Mouse (Mus musculus): Measurements from ENCODE around the gene B3gat3. TPM values are rescaled to one million over a fixed set of nuclear protein-coding genes. Genes with fewer than 3 reads are reported as not detected.

B3gat3 gene
- polyA plus RNA-seq, 1 experiment from 2014 or later = 82.8 TPM

DNA sequence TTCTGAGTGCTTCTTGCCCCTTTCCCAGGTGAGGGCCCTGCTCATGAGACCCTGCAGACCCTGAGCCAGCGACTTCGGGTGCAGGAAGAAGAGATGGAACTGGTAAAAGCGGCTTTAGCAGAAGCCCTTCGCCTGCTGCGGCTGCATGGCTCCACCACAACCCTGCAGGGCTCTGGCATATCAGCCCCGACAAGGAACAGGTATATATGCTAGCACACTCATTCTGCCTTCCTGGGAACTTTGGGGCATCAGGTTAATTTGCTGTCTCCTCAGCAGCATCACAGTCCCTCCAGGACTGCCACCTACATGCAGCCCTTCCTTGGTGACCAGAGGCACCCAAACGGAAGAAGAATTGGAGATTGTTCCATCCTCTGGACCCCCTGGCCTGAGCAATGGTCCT is 10.6 kb downstream of the B3gat3 start:
- 89% methylated on average over 7 of the region's 7 CpGs for WGBS
- no peaks in the 10 kb centered on the region for H3K9me3 ChIP-seq (replicated peaks)
- H3K4me3 ChIP-seq = 0 out of 2 replicates have a peak overlapping the region, but pooled peaks have one; percentile 54
- peaks cover 26% of the 10 kb centered on the region for H3K36me3 ChIP-seq
- no peak for ATAC-seq (ENCODE audit: low FRiP score)
- no peak overlapping the region for H3K27ac ChIP-seq
- peaks cover 6% of the 10 kb centered on the region for H3K27me3 ChIP-seq
- H3K9ac ChIP-seq = 0 out of 2 replicates have a peak overlapping the region, but pooled peaks have one; percentile 9
- H3K4me2 ChIP-seq (replicated peaks) = peak overlapping the region; percentile 67
- H3K4me1 ChIP-seq = peaks cover 13% of the 10 kb centered on the region

- H3K9ac ChIP-seq = 0 out of 2 replicates have a peak overlapping the region, but pooled peaks have one; percentile 23
- H3K4me3 ChIP-seq = no peak overlapping the region
- H3K4me1 ChIP-seq = peaks cover 6% of the 10 kb centered on the region
- ATAC-seq (ENCODE audit: low FRiP score) = no peak
- H3K27ac ChIP-seq = no peak overlapping the region
- H3K9me3 ChIP-seq (replicated peaks) = no peaks in the 10 kb centered on the region
- no peak overlapping the region for H3K4me2 ChIP-seq (replicated peaks)
- no peaks in the 10 kb centered on the region for H3K27me3 ChIP-seq
- 78% methylated on average over 2 of the region's 2 CpGs for WGBS
- H3K36me3 ChIP-seq = peaks cover 17% of the 10 kb centered on the region
Observed at GRCm38 (mm10) chr19:8936736-8937135, 16.6 kb downstream of the B3gat3 start.

DNA sequence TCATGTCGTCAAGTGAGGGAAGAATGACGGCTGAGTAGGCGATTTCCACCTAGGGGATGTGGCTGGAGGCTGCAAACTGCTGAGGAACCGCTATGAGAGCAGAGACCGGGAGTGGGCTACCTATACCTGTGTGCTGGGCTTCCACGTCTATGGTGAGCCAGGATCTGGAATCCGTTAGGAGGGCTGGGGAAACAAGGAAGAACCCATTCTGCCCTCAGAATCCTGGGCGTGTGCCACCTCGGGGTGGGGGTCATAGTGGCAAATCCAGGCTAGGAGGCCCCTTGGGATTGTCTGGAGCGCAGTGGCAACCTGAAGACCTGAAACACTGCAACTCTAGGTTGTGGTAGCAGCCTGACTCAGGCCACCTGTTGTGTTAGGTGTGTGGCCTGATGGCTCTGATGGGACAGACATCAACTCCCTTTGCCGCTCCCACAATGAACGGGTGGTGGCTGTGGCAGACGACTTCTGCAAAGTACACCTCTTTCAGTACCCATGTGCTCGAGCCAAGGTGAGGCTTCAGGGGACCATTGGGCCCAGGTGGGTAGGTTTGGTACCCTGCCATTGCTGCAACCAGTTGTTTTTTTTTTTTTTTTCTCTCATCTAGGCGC is 20.5 kb downstream of the B3gat3 start:
- WGBS = 83% methylated on average over 15 of the region's 15 CpGs
- no peaks in the 10 kb centered on the region for H3K9me3 ChIP-seq (replicated peaks)
- peaks cover 24% of the 10 kb centered on the region for H3K4me1 ChIP-seq
- no peak for ATAC-seq (ENCODE audit: low FRiP score)
- no peak overlapping the region for H3K4me3 ChIP-seq
- H3K36me3 ChIP-seq = peaks cover 25% of the 10 kb centered on the region
- peak overlapping the region; percentile 68; the same call in 1 of the 2 replicates for H3K4me2 ChIP-seq (replicated peaks)
- no peaks in the 10 kb centered on the region for H3K27me3 ChIP-seq
- H3K9ac ChIP-seq = no peak overlapping the region
- H3K27ac ChIP-seq = no peak overlapping the region

- no peak; the same call in 1 of the 2 replicates for ATAC-seq (ENCODE audit: low FRiP score)
- WGBS = 40% methylated on average over 10 of the region's 10 CpGs
- no peaks in the 10 kb centered on the region for H3K27me3 ChIP-seq
- peak overlapping the region; percentile 83 for H3K4me3 ChIP-seq
- H3K27ac ChIP-seq = peak overlapping the region; percentile 97
- peaks cover 30% of the 10 kb centered on the region for H3K36me3 ChIP-seq
- no peaks in the 10 kb centered on the region for H3K9me3 ChIP-seq (replicated peaks)
- H3K9ac ChIP-seq = peak overlapping the region; percentile 95
- H3K4me2 ChIP-seq (replicated peaks) = peak overlapping the region; percentile 68
- H3K4me1 ChIP-seq = peaks cover 24% of the 10 kb centered on the region
Observed at GRCm38 (mm10) chr19:8941136-8941514, 21.0 kb downstream of the B3gat3 start.

- peak; percentile 95 for ATAC-seq (ENCODE audit: low FRiP score)
- no peaks in the 10 kb centered on the region for H3K27me3 ChIP-seq
- peak within 1 kb of the TSS; percentile 68 for H3K4me2 ChIP-seq (replicated peaks)
- H3K4me1 ChIP-seq = peaks cover 24% of the 10 kb centered on the region
- peak within 1 kb of the TSS; percentile 83 for H3K4me3 ChIP-seq
- H3K9ac ChIP-seq = peak within 1 kb of the TSS; percentile 95
- H3K36me3 ChIP-seq = peaks cover 33% of the 10 kb centered on the region
- WGBS = under 1% methylated on average over 64 of the region's 64 CpGs
- peak within 1 kb of the TSS; percentile 97 for H3K27ac ChIP-seq
- no peaks in the 10 kb centered on the region for H3K9me3 ChIP-seq (replicated peaks)
Observed at GRCm38 (mm10) chr19:8941515-8942217, 21.5 kb downstream of the B3gat3 start, which contains the start of gene Mta2. Gene Mta2 (plus strand): TSS chr19:8941875.

DNA sequence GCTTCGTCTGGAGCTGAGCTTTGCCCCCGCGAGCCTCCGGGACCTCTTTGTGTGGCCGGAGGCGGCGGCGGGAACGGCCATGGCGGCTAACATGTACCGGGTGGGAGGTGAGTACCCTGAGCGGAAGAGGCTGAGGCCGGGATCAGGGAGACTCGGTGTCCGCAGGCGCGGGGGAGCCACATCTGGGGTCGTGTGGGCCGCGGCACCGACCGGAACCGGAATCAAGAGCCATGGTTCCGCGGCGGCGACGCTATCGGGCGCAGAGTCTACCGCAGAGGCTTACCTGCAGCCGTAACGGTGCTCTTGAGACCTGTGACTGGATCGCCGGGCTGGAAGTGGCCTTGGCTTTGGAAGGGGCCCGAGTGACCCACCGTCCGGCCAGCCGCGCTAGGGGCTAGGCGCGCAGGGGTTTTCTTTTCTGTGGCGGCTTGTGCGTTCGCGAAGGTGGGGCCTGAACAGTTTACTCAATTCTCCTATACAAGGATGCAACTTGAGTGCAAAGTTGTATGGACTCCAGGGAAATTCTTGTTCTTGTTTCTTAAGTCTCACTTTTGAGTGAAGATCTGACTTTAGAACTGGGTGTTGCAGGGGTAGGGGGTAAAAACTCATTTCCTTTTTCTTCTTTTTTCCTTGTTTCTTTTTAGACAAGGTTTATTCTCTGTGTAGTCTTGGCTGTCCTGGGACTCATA is 22.2 kb downstream of the B3gat3 start:
- no peaks in the 10 kb centered on the region for H3K27me3 ChIP-seq
- H3K9ac ChIP-seq = peak overlapping the region; percentile 95
- WGBS = under 1% methylated on average over 46 of the region's 46 CpGs

GRCm38 (mm10) chr19:8943047-8943446 is 22.9 kb downstream of the B3gat3 start:
- peaks cover 24% of the 10 kb centered on the region for H3K4me1 ChIP-seq
- no peaks in the 10 kb centered on the region for H3K27me3 ChIP-seq
- peak overlapping the region; percentile 95 for H3K9ac ChIP-seq
- peak overlapping the region; percentile 68 for H3K4me2 ChIP-seq (replicated peaks)
- no peak overlapping the region for H3K27ac ChIP-seq
- no peak for ATAC-seq (ENCODE audit: low FRiP score)
- peak overlapping the region; percentile 83 for H3K4me3 ChIP-seq
- peaks cover 38% of the 10 kb centered on the region for H3K36me3 ChIP-seq
- no peaks in the 10 kb centered on the region for H3K9me3 ChIP-seq (replicated peaks)
- 75% methylated on average over 2 of the region's 2 CpGs for WGBS

More for the DNA sequence above, 22.2 kb downstream of the B3gat3 start:
- peak overlapping the region; percentile 68 for H3K4me2 ChIP-seq (replicated peaks)
- H3K9me3 ChIP-seq (replicated peaks) = no peaks in the 10 kb centered on the region
- ATAC-seq (ENCODE audit: low FRiP score) = peak; percentile 72
- H3K4me3 ChIP-seq = peak overlapping the region; percentile 83
- H3K4me1 ChIP-seq = peaks cover 24% of the 10 kb centered on the region
- H3K27ac ChIP-seq = peak overlapping the region; percentile 97
- peaks cover 33% of the 10 kb centered on the region for H3K36me3 ChIP-seq

DNA sequence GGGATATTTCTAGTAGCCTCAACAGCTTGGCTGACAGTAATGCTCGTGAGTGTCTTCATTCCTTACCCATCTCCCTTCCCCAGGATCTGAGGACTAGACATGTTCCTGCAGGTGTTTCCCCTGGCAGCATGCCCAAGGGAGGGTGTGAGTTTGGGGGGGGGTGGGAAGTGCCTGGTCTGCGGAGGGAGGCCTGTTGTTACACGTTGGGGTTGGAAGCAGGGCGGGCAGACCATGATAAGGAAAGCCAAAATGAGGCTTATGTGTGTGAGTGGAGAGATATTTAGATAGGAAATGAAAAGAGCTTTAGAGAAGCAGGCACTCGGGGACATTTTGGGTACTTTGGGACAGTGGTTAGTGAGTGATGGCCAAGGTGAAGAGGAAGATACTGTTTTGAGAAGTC is 23.9 kb downstream of the B3gat3 start:
- H3K4me1 ChIP-seq = peaks cover 24% of the 10 kb centered on the region
- H3K4me2 ChIP-seq (replicated peaks) = peak overlapping the region; percentile 68
- ATAC-seq (ENCODE audit: low FRiP score) = no peak
- H3K27me3 ChIP-seq = no peaks in the 10 kb centered on the region
- H3K36me3 ChIP-seq = peaks cover 48% of the 10 kb centered on the region
- H3K4me3 ChIP-seq = no peak overlapping the region
- no peak overlapping the region for H3K27ac ChIP-seq
- 69% methylated on average over 5 of the region's 5 CpGs for WGBS
- H3K9me3 ChIP-seq (replicated peaks) = no peaks in the 10 kb centered on the region
- peak overlapping the region; percentile 47; the same call in 1 of the 2 replicates for H3K9ac ChIP-seq

GRCm38 (mm10) chr19:8944750-8945149 is 24.6 kb downstream of the B3gat3 start:
- Histone ChIP-seq H3K9me3 (replicated peaks) (no peaks in the 10 kb centered on the region), H3K4me2 (replicated peaks) (peak overlapping the region; percentile 35), H3K36me3 (peaks cover 55% of the 10 kb centered on the region), H3K4me1 (peaks cover 24% of the 10 kb centered on the region), H3K9ac (no peak overlapping the region), H3K27ac (no peak overlapping the region), H3K4me3 (0 out of 2 replicates have a peak overlapping the region, but pooled peaks have one; percentile 4), H3K27me3 (no peaks in the 10 kb centered on the region)
- WGBS = 43% methylated on average over 5 of the region's 5 CpGs
- no peak for ATAC-seq (ENCODE audit: low FRiP score)

GRCm38 (mm10) chr19:8945251-8945650 is 25.1 kb downstream of the B3gat3 start:
- Histone ChIP-seq H3K4me3 (0 out of 2 replicates have a peak overlapping the region, but pooled peaks have one; percentile 4), H3K36me3 (peaks cover 59% of the 10 kb centered on the region), H3K4me1 (peaks cover 24% of the 10 kb centered on the region), H3K9me3 (replicated peaks) (no peaks in the 10 kb centered on the region), H3K9ac (peak overlapping the region; percentile 19; the same call in 1 of the 2 replicates), H3K27me3 (no peaks in the 10 kb centered on the region), H3K4me2 (replicated peaks) (peak overlapping the region; percentile 35), H3K27ac (no peak overlapping the region)
- WGBS = 85% methylated on average over 6 of the region's 6 CpGs
- no peak for ATAC-seq (ENCODE audit: low FRiP score)

DNA sequence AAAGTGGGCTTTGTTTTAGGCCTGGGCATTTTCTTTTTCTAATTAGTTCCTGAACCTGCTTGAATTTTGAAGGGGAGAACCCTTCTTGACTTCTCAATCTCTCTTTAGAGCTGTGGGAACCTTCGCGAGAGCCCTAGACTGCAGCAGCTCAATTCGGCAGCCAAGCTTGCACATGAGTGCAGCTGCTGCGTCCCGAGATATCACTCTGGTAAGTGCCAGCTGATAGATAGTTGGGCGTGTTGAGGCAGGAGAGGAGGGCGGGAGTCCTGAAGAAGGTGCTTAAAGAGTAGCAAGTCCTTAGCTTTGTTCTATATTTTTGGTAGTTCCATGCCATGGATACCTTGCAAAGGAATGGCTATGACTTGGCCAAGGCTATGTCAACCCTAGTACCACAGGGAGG is 26.8 kb downstream of the B3gat3 start:
- no peaks in the 10 kb centered on the region for H3K27me3 ChIP-seq
- H3K9me3 ChIP-seq (replicated peaks) = no peaks in the 10 kb centered on the region
- H3K36me3 ChIP-seq = peaks cover 76% of the 10 kb centered on the region
- H3K4me1 ChIP-seq = peaks cover 18% of the 10 kb centered on the region
- ATAC-seq (ENCODE audit: low FRiP score) = no peak
- WGBS = 98% methylated on average over 7 of the region's 7 CpGs
- H3K27ac ChIP-seq = no peak overlapping the region
- no peak overlapping the region for H3K4me2 ChIP-seq (replicated peaks)
- no peak overlapping the region for H3K9ac ChIP-seq
- no peak overlapping the region for H3K4me3 ChIP-seq

- Histone ChIP-seq H3K4me1 (peaks cover 23% of the 10 kb centered on the region), H3K4me2 (replicated peaks) (no peak overlapping the region), H3K9ac (no peak overlapping the region), H3K9me3 (replicated peaks) (no peaks in the 10 kb centered on the region), H3K27me3 (no peaks in the 10 kb centered on the region), H3K4me3 (no peak overlapping the region), H3K36me3 (peaks cover 72% of the 10 kb centered on the region), H3K27ac (no peak overlapping the region)
- ATAC-seq (ENCODE audit: low FRiP score) = no peak
- 95% methylated on average over 5 of the region's 5 CpGs for WGBS
Observed at GRCm38 (mm10) chr19:8950190-8950589, 30.0 kb downstream of the B3gat3 start.
